Mouse (Mus musculus): ENCODE measurements around the gene Csf3. TPM values are rescaled to one million over a fixed set of nuclear protein-coding genes. Genes with fewer than 3 reads are reported as not detected.
"Not testable (repeated sequence)": the region's sequence is repeated elsewhere in the genome, so short reads cannot be mapped to it uniquely, and the experiment has no call there.

The Csf3 gene
- polyA plus RNA-seq, 1 experiment from 2014 or later, result not detected

GRCm38 (mm10) chr11:98675829-98676363 is 25.2 kb upstream of the Csf3 start:
- DNase-seq (ENCODE audit: low spot score) (no peak), ATAC-seq (replicated peaks; ENCODE audit: low FRiP score) (no peak)
- Histone ChIP-seq H3K9me3 (ENCODE audit: control insufficient read depth, low read length) (no peaks in the 10 kb centered on the region), H3K4me1 (replicated peaks; ENCODE audit: control insufficient read depth, insufficient read depth, low read length) (no peaks in the 10 kb centered on the region), H3K36me3 (ENCODE audit: control insufficient read depth, insufficient read depth, low read length) (no peaks in the 10 kb centered on the region), H3K4me2 (ENCODE audit: low read depth, low read length, severe bottlenecking) (no peak overlapping the region), H3K4me3 (ENCODE audit: low read depth, low read length) (no peak overlapping the region), H3K27ac (ENCODE audit: low read depth, low read length) (no peak overlapping the region), H3K27me3 (ENCODE audit: control insufficient read depth, insufficient read depth, low read length) (no peaks in the 10 kb centered on the region), H3K9ac (ENCODE audit: low read length) (no peak overlapping the region)
- 59% methylated on average over 7 of the region's 7 CpGs for WGBS

GRCm38 (mm10) chr11:98680023-98680422 is 21.0 kb upstream of the Csf3 start:
- Histone ChIP-seq H3K4me3 (ENCODE audit: low read depth, low read length) (no peak overlapping the region), H3K27me3 (ENCODE audit: control insufficient read depth, insufficient read depth, low read length) (no peaks in the 10 kb centered on the region), H3K27ac (ENCODE audit: low read depth, low read length) (no peak overlapping the region), H3K9me3 (ENCODE audit: control insufficient read depth, low read length) (no peaks in the 10 kb centered on the region), H3K36me3 (ENCODE audit: control insufficient read depth, insufficient read depth, low read length) (no peaks in the 10 kb centered on the region), H3K4me1 (replicated peaks; ENCODE audit: control insufficient read depth, insufficient read depth, low read length) (peaks cover 5% of the 10 kb centered on the region; the same call in 1 of the 2 replicates), H3K9ac (ENCODE audit: low read length) (no peak overlapping the region), H3K4me2 (ENCODE audit: low read depth, low read length, severe bottlenecking) (no peak overlapping the region)
- DNase-seq (ENCODE audit: low spot score), result no peak
- no peak for ATAC-seq (replicated peaks; ENCODE audit: low FRiP score)
- WGBS, result 91% methylated on average over 1 of the region's 1 CpGs

DNA sequence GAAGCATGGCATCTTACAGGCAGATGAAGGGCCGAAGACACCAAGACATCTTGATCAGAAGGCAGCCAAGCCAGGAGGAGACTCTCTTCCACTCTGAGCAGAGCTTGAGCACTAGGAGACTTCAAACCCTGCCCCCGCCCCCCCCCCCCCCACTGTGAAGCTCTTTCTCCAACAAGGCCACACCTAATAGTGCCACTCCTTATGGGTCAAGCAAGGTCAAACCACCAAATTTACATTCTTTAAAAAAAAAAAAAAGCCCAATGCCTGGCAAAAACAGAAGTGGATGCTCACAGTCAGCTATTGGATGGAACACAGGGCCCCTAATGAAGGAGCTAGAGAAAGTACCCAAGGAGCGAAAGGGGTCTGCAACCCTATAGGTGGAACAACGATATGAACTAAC is 20.5 kb upstream of the Csf3 start:
- H3K9me3 ChIP-seq (ENCODE audit: control insufficient read depth, low read length); H3K27me3 ChIP-seq (ENCODE audit: control insufficient read depth, insufficient read depth, low read length); DNase-seq (ENCODE audit: low spot score); H3K4me2 ChIP-seq (ENCODE audit: low read depth, low read length, severe bottlenecking); H3K4me3 ChIP-seq (ENCODE audit: low read depth, low read length); H3K9ac ChIP-seq (ENCODE audit: low read length); H3K4me1 ChIP-seq (replicated peaks; ENCODE audit: control insufficient read depth, insufficient read depth, low read length); ATAC-seq (replicated peaks; ENCODE audit: low FRiP score); H3K27ac ChIP-seq (ENCODE audit: low read depth, low read length); H3K36me3 ChIP-seq (ENCODE audit: control insufficient read depth, insufficient read depth, low read length): not testable (repeated sequence)
- WGBS, result 86% methylated on average over 4 of the region's 4 CpGs

DNA sequence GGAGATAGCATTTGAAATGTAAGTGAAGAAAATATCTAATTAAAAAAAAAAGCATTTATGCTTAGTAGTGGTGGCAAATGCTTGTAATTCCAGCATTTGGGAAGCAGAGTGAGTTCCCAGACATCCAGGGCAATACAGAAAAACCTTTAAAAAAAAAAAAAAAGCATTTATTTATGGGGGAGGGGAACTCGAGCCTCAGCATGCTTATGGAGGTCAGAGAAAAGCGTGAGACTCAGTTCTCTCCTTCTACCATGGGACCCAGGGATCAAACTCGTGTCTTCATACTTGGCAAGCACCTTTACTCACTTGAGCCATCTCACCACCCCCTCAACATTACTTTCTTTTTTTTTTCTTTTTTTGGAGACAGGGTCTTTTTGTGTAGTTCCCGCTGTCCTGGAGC is 19.9 kb upstream of the Csf3 start:
- H3K27ac ChIP-seq (ENCODE audit: low read depth, low read length), result no peak overlapping the region
- H3K4me3 ChIP-seq (ENCODE audit: low read depth, low read length), result no peak overlapping the region

DNA sequence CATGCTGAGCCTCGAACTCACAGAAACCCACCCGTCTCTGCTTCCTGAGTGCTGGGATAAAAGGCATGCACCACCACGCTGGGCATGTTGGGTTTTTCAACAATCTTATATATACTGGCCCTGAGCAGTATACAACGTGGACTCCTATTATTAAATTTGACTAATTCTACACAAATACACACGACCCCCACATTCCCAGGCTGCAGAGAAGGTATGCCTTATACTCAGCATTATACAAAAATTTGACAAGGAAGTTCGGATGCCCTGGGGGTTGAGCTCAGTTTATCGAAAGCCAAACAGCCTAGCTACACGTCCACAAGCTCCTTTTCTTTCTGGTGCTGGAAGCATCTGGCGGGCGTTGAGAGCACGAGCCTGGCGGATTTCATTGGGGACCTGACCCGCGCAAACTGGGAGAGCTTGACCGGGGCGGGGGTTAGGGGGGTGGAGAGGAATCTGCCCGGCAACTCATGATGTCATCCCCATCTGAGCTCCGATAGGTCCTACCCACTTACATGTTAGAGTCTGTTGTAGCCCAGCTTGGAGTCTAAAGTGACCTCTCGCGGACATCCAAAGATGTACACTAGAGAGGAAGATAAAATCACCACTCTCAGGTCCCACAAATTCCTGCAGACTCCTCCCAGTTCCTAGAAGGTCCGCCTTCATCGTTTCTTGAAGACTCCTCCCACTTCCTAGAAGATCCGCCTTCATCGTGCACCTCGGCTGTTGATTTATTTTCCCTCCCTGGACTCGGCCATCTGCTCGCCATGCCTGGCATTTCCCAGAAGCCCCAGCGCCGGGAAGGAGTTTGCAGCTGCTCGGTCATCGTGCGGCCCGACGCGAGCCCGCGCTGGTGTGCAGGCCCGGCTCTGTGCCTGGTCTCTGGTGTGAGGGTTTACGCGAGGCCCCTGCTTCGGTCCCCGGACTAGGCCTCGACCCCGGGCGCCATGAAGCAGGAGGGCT is 19.0 kb upstream of the Csf3 start, which contains the start of gene Psmd3:
TSS of gene Psmd3 (plus strand) at position 769 of the 960 bp plus-strand sequence.
- Histone ChIP-seq H3K9ac (ENCODE audit: low read length) (peak within 1 kb of the TSS; percentile 99), H3K27me3 (ENCODE audit: control insufficient read depth, insufficient read depth, low read length) (no peaks in the 10 kb centered on the region), H3K4me2 (ENCODE audit: low read depth, low read length, severe bottlenecking) (peak within 1 kb of the TSS; percentile 71), H3K9me3 (ENCODE audit: control insufficient read depth, low read length) (no peaks in the 10 kb centered on the region), H3K4me3 (ENCODE audit: low read depth, low read length) (peak within 1 kb of the TSS; percentile 98), H3K27ac (ENCODE audit: low read depth, low read length) (peak within 1 kb of the TSS; percentile 73), H3K36me3 (ENCODE audit: control insufficient read depth, insufficient read depth, low read length) (no peaks in the 10 kb centered on the region; the same call in 1 of the 2 replicates), H3K4me1 (replicated peaks; ENCODE audit: control insufficient read depth, insufficient read depth, low read length) (peaks cover 5% of the 10 kb centered on the region; the same call in 1 of the 2 replicates)
- ATAC-seq (replicated peaks; ENCODE audit: low FRiP score) (peak; percentile 95), DNase-seq (ENCODE audit: low spot score) (peak; percentile 98)
- 6% methylated on average over 45 of the region's 45 CpGs for WGBS

More for the DNA sequence above, 19.9 kb upstream of the Csf3 start:
- H3K9ac ChIP-seq (ENCODE audit: low read length), result no peak overlapping the region
- no peak overlapping the region for H3K4me2 ChIP-seq (ENCODE audit: low read depth, low read length, severe bottlenecking)
- ATAC-seq (replicated peaks; ENCODE audit: low FRiP score), result no peak
- H3K36me3 ChIP-seq (ENCODE audit: control insufficient read depth, insufficient read depth, low read length), result no peaks in the 10 kb centered on the region; the same call in 1 of the 2 replicates
- no peaks in the 10 kb centered on the region for H3K9me3 ChIP-seq (ENCODE audit: control insufficient read depth, low read length)
- DNase-seq (ENCODE audit: low spot score), result no peak
- no peaks in the 10 kb centered on the region for H3K27me3 ChIP-seq (ENCODE audit: control insufficient read depth, insufficient read depth, low read length)
- peaks cover 5% of the 10 kb centered on the region; the same call in 1 of the 2 replicates for H3K4me1 ChIP-seq (replicated peaks; ENCODE audit: control insufficient read depth, insufficient read depth, low read length)
- WGBS, result 85% methylated on average over 4 of the region's 4 CpGs

DNA sequence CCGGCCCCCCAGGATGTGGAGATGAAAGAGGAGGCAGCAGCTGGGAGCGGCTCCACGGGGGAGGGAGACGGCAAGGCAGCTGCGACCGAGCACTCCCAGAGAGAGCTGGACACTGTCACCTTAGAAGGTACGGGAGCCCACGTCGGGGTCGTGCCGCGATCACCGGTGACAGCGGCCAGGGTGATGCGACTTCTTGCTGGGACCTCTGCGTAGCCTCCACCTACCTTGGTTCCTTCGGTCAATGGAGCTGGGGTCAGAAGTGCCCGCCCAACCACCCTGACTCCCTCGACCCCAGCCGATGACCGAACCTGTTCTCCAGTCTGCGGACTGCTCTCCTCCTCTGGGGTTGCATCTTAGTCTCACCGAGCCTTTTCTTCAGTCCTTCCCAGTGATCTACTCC is 18.3 kb upstream of the Csf3 start:
- Histone ChIP-seq H3K27me3 (ENCODE audit: control insufficient read depth, insufficient read depth, low read length) (no peaks in the 10 kb centered on the region), H3K27ac (ENCODE audit: low read depth, low read length) (no peak overlapping the region), H3K4me3 (ENCODE audit: low read depth, low read length) (peak overlapping the region; percentile 98), H3K9ac (ENCODE audit: low read length) (peak overlapping the region; percentile 99), H3K9me3 (ENCODE audit: control insufficient read depth, low read length) (no peaks in the 10 kb centered on the region), H3K4me2 (ENCODE audit: low read depth, low read length, severe bottlenecking) (peak overlapping the region; percentile 69), H3K4me1 (replicated peaks; ENCODE audit: control insufficient read depth, insufficient read depth, low read length) (peaks cover 5% of the 10 kb centered on the region; the same call in 1 of the 2 replicates), H3K36me3 (ENCODE audit: control insufficient read depth, insufficient read depth, low read length) (no peaks in the 10 kb centered on the region; the same call in 1 of the 2 replicates)
- ATAC-seq (replicated peaks; ENCODE audit: low FRiP score) (peak; percentile 47), DNase-seq (ENCODE audit: low spot score) (no peak)
- 0% methylated on average over 23 of the region's 23 CpGs for WGBS

DNA sequence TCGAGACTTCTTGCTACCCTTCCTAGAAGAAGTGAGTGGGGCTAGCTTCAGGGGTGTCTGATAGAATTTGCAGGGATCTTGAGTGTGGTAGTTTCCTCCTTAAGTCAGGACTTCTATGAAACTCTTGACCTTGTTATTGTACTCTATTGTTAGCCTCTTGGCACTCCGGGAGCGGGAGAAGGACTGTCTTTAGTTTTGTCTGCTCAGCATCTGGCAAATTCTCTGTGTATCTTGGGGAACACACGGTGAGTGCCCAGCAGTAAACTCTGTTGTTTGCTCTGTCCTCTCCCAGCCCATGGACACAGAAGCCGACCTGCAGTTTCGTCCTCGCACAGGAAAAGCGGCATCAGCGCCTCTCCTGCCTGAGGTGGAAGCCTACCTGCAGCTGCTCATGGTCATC is 15.4 kb upstream of the Csf3 start:
- Histone ChIP-seq H3K27ac (ENCODE audit: low read depth, low read length) (no peak overlapping the region), H3K4me1 (replicated peaks; ENCODE audit: control insufficient read depth, insufficient read depth, low read length) (peaks cover 5% of the 10 kb centered on the region; the same call in 1 of the 2 replicates), H3K4me3 (ENCODE audit: low read depth, low read length) (no peak overlapping the region), H3K27me3 (ENCODE audit: control insufficient read depth, insufficient read depth, low read length) (no peaks in the 10 kb centered on the region), H3K4me2 (ENCODE audit: low read depth, low read length, severe bottlenecking) (no peak overlapping the region), H3K9me3 (ENCODE audit: control insufficient read depth, low read length) (no peaks in the 10 kb centered on the region), H3K36me3 (ENCODE audit: control insufficient read depth, insufficient read depth, low read length) (peaks cover 2% of the 10 kb centered on the region; the same call in 1 of the 2 replicates), H3K9ac (ENCODE audit: low read length) (no peak overlapping the region)
- WGBS, result 93% methylated on average over 9 of the region's 9 CpGs
- ATAC-seq (replicated peaks; ENCODE audit: low FRiP score), result no peak
- no peak for DNase-seq (ENCODE audit: low spot score)

GRCm38 (mm10) chr11:98686976-98687375 is 14.1 kb upstream of the Csf3 start:
- H3K9me3 ChIP-seq (ENCODE audit: control insufficient read depth, low read length), result no peaks in the 10 kb centered on the region
- peaks cover 11% of the 10 kb centered on the region for H3K36me3 ChIP-seq (ENCODE audit: control insufficient read depth, insufficient read depth, low read length)
- no peak overlapping the region for H3K9ac ChIP-seq (ENCODE audit: low read length)
- DNase-seq (ENCODE audit: low spot score) (no peak), ATAC-seq (replicated peaks; ENCODE audit: low FRiP score) (no peak)
- 89% methylated on average over 4 of the region's 4 CpGs for WGBS
- H3K27ac ChIP-seq (ENCODE audit: low read depth, low read length), result no peak overlapping the region
- H3K27me3 ChIP-seq (ENCODE audit: control insufficient read depth, insufficient read depth, low read length), result no peaks in the 10 kb centered on the region
- peaks cover 5% of the 10 kb centered on the region; the same call in 1 of the 2 replicates for H3K4me1 ChIP-seq (replicated peaks; ENCODE audit: control insufficient read depth, insufficient read depth, low read length)
- H3K4me3 ChIP-seq (ENCODE audit: low read depth, low read length), result no peak overlapping the region
- no peak overlapping the region for H3K4me2 ChIP-seq (ENCODE audit: low read depth, low read length, severe bottlenecking)

Measured in forebrain, embryonic 11.5 days (tissue).